Mouse (Mus musculus) CH12.LX (cell line): ENCODE results near the gene U2surp.
A peak's percentile ranks its signal among the peaks of the same experiment; 100 is the strongest.

Source experiments
- CHD1 ChIP-seq: IDR thresholded peaks from 2 replicates; pipeline ENCODE4 v1.6.1; 2012; ENCODE audit warnings: low read depth, low read length, improper control_type of control experiment, inconsistent platforms
- CHD2 ChIP-seq: IDR thresholded peaks from 2 replicates; pipeline ENCODE4 v1.6.1; 2011; ENCODE audit warnings: low read length, improper control_type of control experiment
- CTCF ChIP-seq, 2 experiments: IDR thresholded peaks in 1 of 2; conservative IDR thresholded peaks in 1 of 2; 2 replicates each; pipeline ENCODE4 v1.5.1; 2011 to 2012; ENCODE audit warnings: low read depth in 2 of 2, low read length in 2 of 2, improper control_type of control experiment in 1 of 2, inconsistent platforms in 1 of 2, mild to moderate bottlenecking in 1 of 2, moderate library complexity in 1 of 2
- EP300 ChIP-seq: IDR thresholded peaks from 2 replicates; pipeline ENCODE4 v1.6.1; 2011; ENCODE audit warnings: low read length, improper control_type of control experiment
- HCFC1 ChIP-seq: IDR thresholded peaks from 2 replicates; pipeline ENCODE4 v1.6.1; 2012; ENCODE audit warnings: low read depth, mild to moderate bottlenecking, inconsistent platforms, low read length, improper control_type of control experiment
- IRF4 ChIP-seq: IDR thresholded peaks from 2 replicates; pipeline ENCODE4 v1.6.1; 2014; ENCODE audit warnings: low read depth, mild to moderate bottlenecking, inconsistent platforms, low read length, improper control_type of control experiment
- KAT2A ChIP-seq: IDR thresholded peaks from 2 replicates; pipeline ENCODE4 v1.6.1; 2012; ENCODE audit warnings: low read length, improper control_type of control experiment, inconsistent platforms; ENCODE audit not compliant: insufficient replicate concordance
- MAZ ChIP-seq: IDR thresholded peaks from 2 replicates; pipeline ENCODE4 v1.6.1; 2012; ENCODE audit warnings: low read depth, mild to moderate bottlenecking, inconsistent platforms, low read length, improper control_type of control experiment, moderate library complexity
- NRF1 ChIP-seq: IDR thresholded peaks from 2 replicates; pipeline ENCODE4 v1.6.1; 2014; ENCODE audit warnings: low read depth, mild to moderate bottlenecking, inconsistent platforms, low read length, improper control_type of control experiment, moderate library complexity
- POLR2A ChIP-seq: IDR thresholded peaks from 2 replicates; pipeline ENCODE4 v1.6.1; 2011; ENCODE audit warnings: low read depth, mild to moderate bottlenecking, improper control_type of control experiment, low read length
- TCF12 ChIP-seq: IDR thresholded peaks from 2 replicates; pipeline ENCODE4 v1.6.1; 2014; ENCODE audit warnings: low read depth, mild to moderate bottlenecking, inconsistent platforms, low read length, improper control_type of control experiment
- ZMIZ1 ChIP-seq: IDR thresholded peaks from 2 replicates; pipeline ENCODE4 v1.6.1; 2012; ENCODE audit warnings: low read depth, mild to moderate bottlenecking, inconsistent platforms, low read length, improper control_type of control experiment

GRCm38 (mm10) chr9:95540487-95540886 is 28.7 kb upstream of the U2surp start:
- TF ChIP-seq CTCF (conservative IDR thresholded peaks at IDR 0.05 in 1 of 2, IDR thresholded peaks at IDR 0.05 in 1 of 2; ENCODE audit: low read depth in 2 of 2, low read length in 2 of 2) (peak; percentile 71 to 97), HCFC1 (no peak; the same call in 1 of the 2 replicates), IRF4 (no peak), POLR2A (no peak), EP300 (no peak), KAT2A (no peak), MAZ (no peak), CHD1 (no peak), TCF12 (no peak), CHD2 (no peak), ZMIZ1 (no peak), NRF1 (no peak)
